Mouse (Mus musculus): ENCODE data around the gene Tagln.

Gene Tagln

GRCm38 (mm10) chr9:45935628-45936210, at the start of gene Tagln:
Gene Tagln (minus strand): TSS chr9:45936058.
- peak; percentile 54 for DNase-seq

GRCm38 (mm10) chr9:45985229-45985567, 49.3 kb upstream of the Tagln start:
- peak; percentile 60 for DNase-seq

GRCm38 (mm10) chr9:45984409-45985228, 48.8 kb upstream of the Tagln start:
- peak; percentile 97 for DNase-seq

- peak; percentile 41 for DNase-seq
These were observed 48.0 kb upstream of the Tagln start for GRCm38 (mm10) chr9:45983676-45984408.

GRCm38 (mm10) chr9:45981331-45981730, 45.5 kb upstream of the Tagln start:
- DNase-seq = no peak

- no peak for DNase-seq
These were observed 44.8 kb upstream of the Tagln start for GRCm38 (mm10) chr9:45980611-45981010.

GRCm38 (mm10) chr9:45979778-45980177, 43.9 kb upstream of the Tagln start:
- DNase-seq = no peak

GRCm38 (mm10) chr9:45976884-45977283, 41.0 kb upstream of the Tagln start:
- DNase-seq = no peak

- DNase-seq = no peak
These were observed 27.7 kb upstream of the Tagln start for GRCm38 (mm10) chr9:45963577-45963976.

- DNase-seq = no peak
These were observed 26.0 kb upstream of the Tagln start for GRCm38 (mm10) chr9:45961855-45962254.

GRCm38 (mm10) chr9:45959661-45960060, 23.8 kb upstream of the Tagln start:
- no peak for DNase-seq

GRCm38 (mm10) chr9:45958851-45959250, 23.0 kb upstream of the Tagln start:
- no peak for DNase-seq

- no peak for DNase-seq
These were observed 22.3 kb upstream of the Tagln start for GRCm38 (mm10) chr9:45958023-45958670.

GRCm38 (mm10) chr9:45955107-45955963, 19.5 kb upstream of the Tagln start, which contains the start of gene Sidt2:
Gene Sidt2 (minus strand): TSS chr9:45955258.
- DNase-seq = peak; percentile 95

GRCm38 (mm10) chr9:45954294-45955106, 18.6 kb upstream of the Tagln start:
- DNase-seq = peak; percentile 63

- no peak for DNase-seq
These were observed 17.8 kb upstream of the Tagln start for GRCm38 (mm10) chr9:45953511-45954293.

GRCm38 (mm10) chr9:45952890-45953289, 17.0 kb upstream of the Tagln start:
- DNase-seq = no peak

- DNase-seq = no peak
These were observed 16.2 kb upstream of the Tagln start for GRCm38 (mm10) chr9:45952057-45952456.

GRCm38 (mm10) chr9:45946872-45947183, 11.0 kb upstream of the Tagln start:
- no peak for DNase-seq

GRCm38 (mm10) chr9:45946182-45946871, 10.5 kb upstream of the Tagln start:
- no peak for DNase-seq
